Mouse (Mus musculus): ENCODE data around the gene 1700020L24Rik. TPM values are rescaled to one million over a fixed set of nuclear protein-coding genes. Genes with fewer than 3 reads are reported as not detected.

1700020L24Rik gene
- polyA plus RNA-seq (2012; rRNA removed) (0.57 and 1.2 TPM in 2 replicates), polyA plus RNA-seq (2014; fragmentation: Nextera tagmentation; extraction: Ambion mirVana) (0.33 and 0.39 TPM in 2 replicates)

- Histone ChIP-seq H3K4me3 (replicated peaks; ENCODE audit: low read length) (no peak within 1 kb of the TSS), H3K27ac (replicated peaks; ENCODE audit: low read depth, low read length) (no peak within 1 kb of the TSS), H3K4me2 (replicated peaks; ENCODE audit: low read depth, low read length, severe bottlenecking) (no peak within 1 kb of the TSS), H3K4me1 (ENCODE audit: control insufficient read depth, insufficient read depth, low read length) (no peaks in the 10 kb centered on the region), H3K9ac (ENCODE audit: low read depth, low read length, severe bottlenecking) (no peak within 1 kb of the TSS), H3K9me3 (ENCODE audit: control insufficient read depth, low read length) (no peaks in the 10 kb centered on the region), H3K27me3 (ENCODE audit: control insufficient read depth, insufficient read depth, low read length) (peaks cover 15% of the 10 kb centered on the region), H3K36me3 (ENCODE audit: control insufficient read depth, insufficient read depth, low read length) (no peaks in the 10 kb centered on the region)
- ATAC-seq (ENCODE audit: low FRiP score, low read depth), result no peak
- TF ChIP-seq POLR2A (IDR thresholded peaks at IDR 0.05; ENCODE audit: borderline replicate concordance, extremely low read depth, insufficient read depth, insufficient read length), result no peak
- DNase-seq (ENCODE audit: low spot score), result no peak
- 93% methylated on average over 1 of the region's 1 CpGs for WGBS
These were observed at the start of gene 1700020L24Rik for GRCm38 (mm10) chr11:83437377-83437776. TSS of gene 1700020L24Rik (plus strand) at chr11:83437677.

- Histone ChIP-seq H3K4me2 (replicated peaks; ENCODE audit: low read depth, low read length, severe bottlenecking) (no peak overlapping the region), H3K4me1 (ENCODE audit: control insufficient read depth, insufficient read depth, low read length) (no peaks in the 10 kb centered on the region), H3K9ac (ENCODE audit: low read depth, low read length, severe bottlenecking) (no peak overlapping the region), H3K4me3 (replicated peaks; ENCODE audit: low read length) (no peak overlapping the region), H3K27ac (replicated peaks; ENCODE audit: low read depth, low read length) (no peak overlapping the region), H3K36me3 (ENCODE audit: control insufficient read depth, insufficient read depth, low read length) (peaks cover 60% of the 10 kb centered on the region), H3K27me3 (ENCODE audit: control insufficient read depth, insufficient read depth, low read length) (no peaks in the 10 kb centered on the region), H3K9me3 (ENCODE audit: control insufficient read depth, low read length) (no peaks in the 10 kb centered on the region)
- TF ChIP-seq POLR2A (IDR thresholded peaks at IDR 0.05; ENCODE audit: borderline replicate concordance, extremely low read depth, insufficient read depth, insufficient read length), result no peak
- ATAC-seq (ENCODE audit: low FRiP score, low read depth) (no peak), DNase-seq (ENCODE audit: low spot score) (no peak)
- WGBS, result 90% methylated on average over 4 of the region's 4 CpGs
These were observed 44.4 kb upstream of the 1700020L24Rik start for GRCm38 (mm10) chr11:83393062-83393461.

- H3K27ac ChIP-seq (replicated peaks; ENCODE audit: low read depth, low read length), result no peak overlapping the region
- DNase-seq (ENCODE audit: low spot score), result no peak
- H3K4me1 ChIP-seq (ENCODE audit: control insufficient read depth, insufficient read depth, low read length), result no peaks in the 10 kb centered on the region
- ATAC-seq (ENCODE audit: low FRiP score, low read depth), result no peak
- H3K4me3 ChIP-seq (replicated peaks; ENCODE audit: low read length), result no peak overlapping the region
- TF ChIP-seq POLR2A (IDR thresholded peaks at IDR 0.05; ENCODE audit: borderline replicate concordance, extremely low read depth, insufficient read depth, insufficient read length), result no peak
- no peak overlapping the region for H3K4me2 ChIP-seq (replicated peaks; ENCODE audit: low read depth, low read length, severe bottlenecking)
- no peak overlapping the region for H3K9ac ChIP-seq (ENCODE audit: low read depth, low read length, severe bottlenecking)
- peaks cover 68% of the 10 kb centered on the region for H3K36me3 ChIP-seq (ENCODE audit: control insufficient read depth, insufficient read depth, low read length)
- WGBS, result 47% methylated on average over 6 of the region's 6 CpGs
- no peaks in the 10 kb centered on the region for H3K27me3 ChIP-seq (ENCODE audit: control insufficient read depth, insufficient read depth, low read length)
- H3K9me3 ChIP-seq (ENCODE audit: control insufficient read depth, low read length), result no peaks in the 10 kb centered on the region
These were observed 42.6 kb upstream of the 1700020L24Rik start for GRCm38 (mm10) chr11:83394802-83395439.

DNA sequence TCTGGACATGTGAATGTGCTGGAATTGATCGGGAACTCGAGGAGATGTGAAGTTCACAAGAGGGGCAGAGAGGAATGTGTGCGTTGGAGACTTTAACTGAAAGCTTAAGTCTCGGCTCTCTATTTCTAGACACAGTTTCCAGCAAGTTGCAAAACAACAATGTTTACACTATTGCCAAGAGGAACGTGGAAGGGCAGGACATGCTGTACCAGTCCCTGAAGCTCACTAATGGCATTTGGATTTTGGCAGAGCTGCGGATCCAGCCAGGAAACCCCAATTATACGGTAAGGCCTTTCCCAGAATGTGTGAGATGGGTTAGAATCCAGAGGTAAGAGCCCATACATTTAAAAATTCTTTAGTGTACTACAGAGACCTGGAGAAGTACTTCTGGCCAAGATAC, 39.9 kb upstream of the 1700020L24Rik start:
- 91% methylated on average over 7 of the region's 7 CpGs for WGBS
- no peaks in the 10 kb centered on the region for H3K4me1 ChIP-seq (ENCODE audit: control insufficient read depth, insufficient read depth, low read length)
- H3K27me3 ChIP-seq (ENCODE audit: control insufficient read depth, insufficient read depth, low read length), result no peaks in the 10 kb centered on the region
- no peak overlapping the region for H3K27ac ChIP-seq (replicated peaks; ENCODE audit: low read depth, low read length)
- ATAC-seq (ENCODE audit: low FRiP score, low read depth) (no peak), DNase-seq (ENCODE audit: low spot score) (no peak)
- no peaks in the 10 kb centered on the region for H3K9me3 ChIP-seq (ENCODE audit: control insufficient read depth, low read length)
- H3K4me3 ChIP-seq (replicated peaks; ENCODE audit: low read length), result no peak overlapping the region
- H3K4me2 ChIP-seq (replicated peaks; ENCODE audit: low read depth, low read length, severe bottlenecking), result no peak overlapping the region
- peaks cover 54% of the 10 kb centered on the region for H3K36me3 ChIP-seq (ENCODE audit: control insufficient read depth, insufficient read depth, low read length)
- H3K9ac ChIP-seq (ENCODE audit: low read depth, low read length, severe bottlenecking), result no peak overlapping the region
- no peak for TF ChIP-seq POLR2A (IDR thresholded peaks at IDR 0.05; ENCODE audit: borderline replicate concordance, extremely low read depth, insufficient read depth, insufficient read length)

DNA sequence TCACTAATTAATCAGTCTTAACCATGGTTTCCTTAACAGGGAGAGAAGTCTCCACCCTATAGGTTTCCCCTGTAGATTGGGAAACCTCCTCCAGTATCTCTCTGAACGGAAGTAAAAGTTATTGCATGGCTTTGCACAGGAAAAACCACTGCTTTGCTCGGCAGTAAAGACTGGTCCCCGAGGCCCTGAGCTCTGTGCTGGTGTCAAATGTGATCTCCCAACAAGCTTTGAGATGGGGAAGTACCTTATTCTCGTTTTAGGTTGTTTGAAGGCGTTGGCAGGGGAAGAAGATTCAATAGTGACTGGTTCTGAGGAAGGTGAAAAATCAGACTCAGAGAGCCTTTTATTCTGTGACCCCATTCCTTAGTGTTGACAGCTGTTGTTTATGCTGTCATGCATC, 38.8 kb upstream of the 1700020L24Rik start:
- Histone ChIP-seq H3K27me3 (ENCODE audit: control insufficient read depth, insufficient read depth, low read length) (no peaks in the 10 kb centered on the region), H3K27ac (replicated peaks; ENCODE audit: low read depth, low read length) (no peak overlapping the region), H3K4me2 (replicated peaks; ENCODE audit: low read depth, low read length, severe bottlenecking) (no peak overlapping the region), H3K4me1 (ENCODE audit: control insufficient read depth, insufficient read depth, low read length) (no peaks in the 10 kb centered on the region), H3K36me3 (ENCODE audit: control insufficient read depth, insufficient read depth, low read length) (peaks cover 57% of the 10 kb centered on the region), H3K9me3 (ENCODE audit: control insufficient read depth, low read length) (no peaks in the 10 kb centered on the region), H3K9ac (ENCODE audit: low read depth, low read length, severe bottlenecking) (no peak overlapping the region), H3K4me3 (replicated peaks; ENCODE audit: low read length) (no peak overlapping the region)
- no peak for TF ChIP-seq POLR2A (IDR thresholded peaks at IDR 0.05; ENCODE audit: borderline replicate concordance, extremely low read depth, insufficient read depth, insufficient read length)
- no peak for ATAC-seq (ENCODE audit: low FRiP score, low read depth)
- DNase-seq (ENCODE audit: low spot score), result no peak
- WGBS, result 76% methylated on average over 5 of the region's 5 CpGs
